Mouse (Mus musculus) heart, postnatal 14 days (tissue): ENCODE measurements at regions not wholly inside any gene's neighbourhood (a gene's known extent, or its start where the extent isn't known, plus 50 kb on each side); places are given as distances from the start of the nearest gene placed in this dataset.
A peak's percentile ranks its signal among the peaks of the same experiment; 100 is the strongest.

Experiments used
- DNase-seq, 2 experiments: peaks; one replicate each; pipeline ENCODE4 v3.0.0; 2021 to 2022
- intact Hi-C: fragments of 180-260 bp; cut with DNase I; formaldehyde crosslinking; loops from one replicate; pipeline ENCODE4 v1.15.1; 2025

GRCm38 (mm10) chr9:61682316-61682715 lies 232.0 kb downstream of the Rplp1 start:
- DNase-seq: no peak
- intact Hi-C loops: no loop called here

DNA sequence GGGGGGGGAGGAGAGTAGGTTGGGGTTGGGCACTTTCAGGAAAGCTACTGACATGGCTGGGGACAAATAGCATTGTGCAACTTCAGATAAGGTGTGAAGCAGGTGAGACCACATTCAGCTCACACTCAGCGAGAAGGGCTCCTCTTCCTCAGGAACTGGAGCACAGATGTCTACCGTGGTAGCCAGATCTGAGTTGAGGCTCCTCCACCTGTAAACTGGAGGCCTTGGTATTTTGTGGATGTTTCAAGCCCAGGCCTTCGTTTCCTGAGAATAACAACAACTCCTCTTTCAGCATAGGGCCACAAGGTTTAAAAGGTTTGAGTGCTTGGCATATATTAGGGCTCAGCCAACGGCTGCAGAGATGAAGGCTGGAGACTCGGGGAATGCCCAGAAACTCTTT lies 232.9 kb downstream of the Rplp1 start:
- DNase-seq: no peak

DNA sequence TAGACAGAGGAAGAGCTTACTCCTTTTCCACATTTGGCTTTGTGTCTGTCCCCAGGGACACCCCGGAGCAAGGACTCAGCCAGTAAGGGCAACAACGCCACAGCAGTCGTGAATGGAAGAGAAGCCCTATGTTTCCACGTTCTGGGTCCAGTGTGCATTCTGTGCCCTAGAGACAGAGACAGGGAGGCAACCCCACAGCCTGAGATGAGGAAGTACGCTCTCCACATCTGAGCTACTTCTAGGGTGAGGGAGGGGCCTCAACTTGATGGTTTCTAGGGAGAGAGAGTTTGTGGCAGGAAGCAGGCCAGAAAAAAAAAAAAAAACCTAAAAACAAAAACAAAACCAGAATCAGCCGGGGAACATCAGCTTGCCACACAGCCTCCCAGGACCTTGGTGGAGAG lies 233.4 kb downstream of the Rplp1 start:
- peak in 1 of 2 experiments; percentile 31 for DNase-seq
- intact Hi-C loops: no loop called here

More for the DNA sequence above, 232.9 kb downstream of the Rplp1 start:
- intact Hi-C loops: no loop called here

DNA sequence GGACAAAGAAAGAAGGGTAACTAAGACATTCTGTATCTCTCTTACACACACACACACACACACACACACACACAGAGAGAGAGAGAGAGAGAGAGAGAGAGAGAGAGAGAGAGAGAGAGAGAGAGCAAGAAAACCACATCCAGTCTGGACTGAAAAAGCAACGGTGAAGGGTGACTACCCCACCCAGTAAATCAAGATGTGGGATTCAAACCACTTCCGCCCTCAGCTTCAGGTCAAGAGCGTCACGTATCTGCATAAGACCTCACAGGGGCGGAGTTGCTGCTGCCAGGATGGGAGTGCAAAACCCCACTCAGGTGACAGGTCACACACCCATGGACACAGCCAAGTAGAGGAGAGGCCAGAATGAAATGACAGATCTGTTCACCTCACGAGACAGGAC lies 234.7 kb downstream of the Rplp1 start:
- DNase-seq: no peak
- intact Hi-C loops: no loop called here

DNA sequence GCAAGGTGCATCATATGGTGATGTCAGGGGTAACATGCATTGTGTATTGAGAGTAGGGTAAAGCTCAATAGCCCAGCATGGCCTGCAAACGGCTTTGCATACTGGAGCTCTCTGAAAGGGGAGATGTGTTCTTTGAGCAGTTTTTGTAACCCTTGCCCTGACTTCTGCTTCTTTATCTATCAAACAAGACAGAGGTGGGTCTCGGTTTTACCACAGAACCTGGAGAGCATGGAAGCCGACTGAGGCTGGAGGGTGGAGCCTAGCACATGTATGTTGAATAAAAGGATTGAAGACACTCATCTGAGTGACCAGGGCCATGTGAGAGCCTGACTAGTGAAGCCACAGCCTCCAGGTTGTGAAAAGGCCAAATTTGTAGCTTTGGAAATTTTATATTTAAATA lies 236.7 kb downstream of the Rplp1 start:
- DNase-seq: no peak
- intact Hi-C loops: no loop called here

GRCm38 (mm10) chr9:61677037-61677436 lies 237.3 kb downstream of the Rplp1 start:
- intact Hi-C loops: no loop called here
- no peak for DNase-seq

DNA sequence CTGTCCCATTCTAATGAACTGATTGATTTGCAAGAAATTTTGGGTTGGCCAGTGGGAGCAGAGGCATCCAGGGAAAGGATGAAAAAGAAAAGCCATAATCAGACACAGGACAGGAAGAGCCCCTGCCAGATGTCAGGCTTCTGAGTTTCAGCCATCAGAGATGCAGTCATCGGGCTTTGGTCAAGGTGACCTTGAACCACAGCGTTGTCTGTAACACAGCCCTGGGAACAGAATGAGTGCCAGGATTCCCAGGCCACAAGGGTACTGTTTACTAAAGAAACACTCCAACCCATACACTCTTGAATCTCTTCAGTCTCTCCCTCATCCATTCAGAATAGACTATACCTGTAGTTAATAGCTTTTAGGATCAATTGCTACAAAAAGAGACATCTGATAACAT lies 239.0 kb downstream of the Rplp1 start:
- DNase-seq: no peak
- intact Hi-C loops: no loop called here

- intact Hi-C loops: no loop called here
- DNase-seq: no peak
These were observed 240.7 kb downstream of the Rplp1 start for GRCm38 (mm10) chr9:61673575-61674203.

DNA sequence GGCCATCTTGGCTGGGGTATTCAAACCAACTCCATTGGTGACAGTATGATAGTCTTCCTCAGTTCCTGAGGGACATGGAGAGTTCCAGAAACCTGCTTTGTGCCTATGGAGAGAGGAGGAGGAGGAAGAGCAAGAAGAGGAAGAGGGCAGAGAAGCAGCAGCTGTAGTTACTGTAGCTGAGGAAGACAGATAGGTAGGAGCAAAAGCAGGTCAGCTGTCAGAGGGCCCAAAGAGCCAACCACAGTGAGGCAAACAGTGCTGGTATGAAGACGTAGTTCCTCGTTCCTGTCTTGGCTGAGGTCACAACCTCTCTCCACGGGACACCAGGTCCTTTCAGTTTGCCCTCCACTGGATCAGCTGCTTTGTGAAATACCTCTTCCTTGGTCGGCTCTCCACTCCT lies 243.4 kb downstream of the Rplp1 start:
- intact Hi-C loops: no loop called here
- DNase-seq: no peak

- DNase-seq: no peak
- intact Hi-C loops: no loop called here
These were observed 244.4 kb downstream of the Rplp1 start for GRCm38 (mm10) chr9:61669729-61670520.

DNA sequence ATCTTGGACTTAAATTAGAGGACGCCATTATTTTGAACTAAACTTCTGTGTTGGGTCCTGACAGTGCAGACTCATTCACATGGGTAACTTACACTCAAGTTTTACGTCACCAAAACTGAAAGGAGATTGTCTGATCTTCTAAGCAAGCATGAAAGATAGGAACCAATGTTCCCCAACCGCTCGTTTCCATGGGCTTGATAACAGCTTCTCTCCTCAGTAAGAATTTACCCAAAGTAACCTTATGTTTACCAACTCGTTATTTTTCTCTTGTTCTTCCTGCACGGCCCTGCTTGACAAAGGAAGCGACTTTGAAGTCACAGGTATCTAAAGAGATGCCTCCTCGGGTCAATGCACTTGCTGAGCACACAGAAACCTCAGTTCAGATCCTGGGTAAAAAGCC lies 245.6 kb downstream of the Rplp1 start:
- DNase-seq: no peak
- intact Hi-C loops: no loop called here

DNA sequence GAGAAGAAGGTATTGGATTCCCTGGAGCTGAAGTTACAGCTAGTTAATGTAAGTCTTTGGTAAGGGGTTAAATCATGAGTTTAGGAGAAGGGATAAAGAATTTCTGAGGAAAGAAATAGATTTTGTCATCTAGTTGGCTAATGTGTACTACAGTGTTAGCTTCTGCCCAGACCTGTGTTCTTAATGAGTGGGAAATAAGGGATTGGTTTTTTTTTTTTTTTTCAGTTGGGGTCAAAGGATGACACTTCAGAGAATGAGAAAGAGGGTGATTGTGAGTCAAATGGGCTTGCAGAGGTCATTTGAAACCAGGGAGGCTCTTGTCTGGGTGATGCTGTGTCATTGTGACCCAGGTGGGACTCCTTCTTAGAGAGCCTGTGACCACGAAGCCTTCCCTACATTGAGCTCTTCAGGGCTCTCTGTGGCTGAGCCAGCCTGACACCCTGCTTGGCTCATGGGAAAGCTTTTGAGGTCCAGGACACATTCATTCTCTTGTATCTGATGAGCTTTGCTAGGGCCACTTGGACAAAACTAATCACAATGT lies 246.1 kb downstream of the Rplp1 start:
- intact Hi-C loops: no loop called here
- DNase-seq: no peak

DNA sequence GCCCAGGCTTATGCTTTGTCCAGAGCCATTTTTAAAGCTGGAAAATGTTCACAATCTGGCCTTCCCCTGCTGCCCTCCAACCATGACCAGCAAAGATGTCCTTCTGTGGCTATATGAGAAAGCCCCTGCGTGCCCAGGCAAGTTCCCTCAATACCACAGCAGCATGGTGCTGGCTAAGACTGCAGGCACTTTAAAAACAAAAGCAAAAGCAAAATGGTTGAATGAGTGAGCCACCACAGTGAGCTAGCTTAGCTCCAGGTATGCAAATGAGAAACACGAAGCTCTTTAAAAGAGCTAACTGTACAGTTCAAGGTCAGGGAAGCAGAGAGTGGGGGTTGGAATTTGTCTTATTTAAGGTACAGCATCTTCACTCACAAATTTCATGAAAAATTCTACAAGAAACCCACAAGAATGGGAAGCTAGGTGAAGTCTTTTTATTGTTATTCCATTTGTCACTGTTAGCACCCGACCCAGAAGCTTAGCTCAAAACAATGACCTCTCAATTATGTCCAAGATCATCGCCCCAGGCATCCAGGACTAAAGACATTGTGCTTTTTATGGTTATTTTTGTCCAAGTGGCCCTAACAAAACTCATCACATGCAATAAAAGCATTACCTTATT lies 246.8 kb downstream of the Rplp1 start:
- DNase-seq: no peak

DNA sequence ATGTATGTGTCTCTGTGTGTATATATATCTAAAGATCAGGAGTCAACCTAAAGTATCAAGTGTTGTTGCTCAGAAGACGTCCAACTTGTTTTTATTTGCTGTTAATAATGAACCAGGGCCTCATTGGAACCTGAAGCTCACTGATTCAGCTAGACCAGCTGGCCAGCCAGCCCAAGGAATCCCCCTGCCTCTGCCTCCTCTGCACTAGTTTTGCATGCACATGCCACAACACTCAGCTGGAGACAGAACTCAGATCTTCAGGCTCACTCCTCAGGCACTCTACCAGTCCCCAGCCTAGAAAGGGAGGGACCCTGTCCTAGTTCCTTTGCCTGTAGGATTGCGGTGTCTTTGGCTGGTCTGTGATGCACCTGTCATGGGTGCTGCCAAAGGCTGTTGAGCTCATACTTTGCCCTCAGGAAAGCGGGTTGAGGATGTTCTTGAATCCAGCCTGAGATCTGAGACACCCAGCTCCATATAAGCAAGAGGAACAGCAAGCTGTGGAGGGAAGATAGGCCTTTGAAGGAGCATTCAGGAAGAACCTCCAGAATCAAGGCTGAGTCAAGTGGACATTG lies 247.5 kb downstream of the Rplp1 start:
- intact Hi-C loops: no loop called here
- DNase-seq: no peak

More for the DNA sequence above, 246.8 kb downstream of the Rplp1 start:
- intact Hi-C loops: no loop called here

- peak in 1 of 2 experiments; percentile 16 for DNase-seq
- intact Hi-C loops: no loop called here
These were observed 248.2 kb downstream of the Rplp1 start for GRCm38 (mm10) chr9:61666118-61666517.

DNA sequence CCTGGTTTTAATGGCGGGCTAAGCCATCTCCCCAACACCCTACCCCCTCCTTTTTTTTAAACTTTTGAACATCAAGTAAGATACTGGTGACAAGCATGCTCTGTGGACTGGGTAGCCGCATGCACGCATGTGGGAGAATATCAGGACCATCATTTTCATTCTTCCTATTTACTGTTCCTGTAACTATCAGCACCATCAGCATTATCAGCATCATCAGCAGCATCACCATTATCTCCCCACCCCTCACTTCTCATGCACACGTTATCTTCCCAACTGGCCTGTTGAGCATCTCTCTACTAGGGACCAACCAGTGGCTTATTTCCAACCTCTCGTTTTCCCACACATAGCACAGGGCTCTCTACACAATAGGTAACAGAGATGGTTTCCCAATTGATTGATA lies 249.1 kb downstream of the Rplp1 start:
- DNase-seq: no peak
- intact Hi-C loops: no loop called here

- DNase-seq: no peak
- intact Hi-C loops: no loop called here
These were observed 250.2 kb downstream of the Rplp1 start for GRCm38 (mm10) chr9:61664000-61664622.

- intact Hi-C loops: no loop called here
- DNase-seq: no peak
These were observed 252.0 kb downstream of the Rplp1 start for GRCm38 (mm10) chr9:61662055-61663028.

GRCm38 (mm10) chr9:61660191-61660590 lies 254.2 kb downstream of the Rplp1 start:
- no peak for DNase-seq
- intact Hi-C loops: no loop called here

GRCm38 (mm10) chr9:61657996-61658395 lies 256.3 kb downstream of the Rplp1 start:
- DNase-seq: no peak
- intact Hi-C loops: no loop called here
